Mouse (Mus musculus) liver (tissue): ENCODE results near the gene Etnppl.

Source experiments
- DNase-seq: peaks from one replicate; pipeline ENCODE4 v3.0.0-alpha.2; 2020; ENCODE audit warnings: mixed read lengths

The Etnppl gene

GRCm38 (mm10) chr3:130677671-130678460, 60.6 kb downstream of the Etnppl start:
- DNase-seq: no peak

GRCm38 (mm10) chr3:130681226-130681625, 64.0 kb downstream of the Etnppl start:
- no peak for DNase-seq

GRCm38 (mm10) chr3:130682183-130682582, 64.9 kb downstream of the Etnppl start:
- no peak for DNase-seq

GRCm38 (mm10) chr3:130683836-130684235, 66.6 kb downstream of the Etnppl start:
- no peak for DNase-seq

GRCm38 (mm10) chr3:130684276-130685013, 67.2 kb downstream of the Etnppl start:
- DNase-seq: no peak

- no peak for DNase-seq
Observed at GRCm38 (mm10) chr3:130685014-130685366, 67.7 kb downstream of the Etnppl start.

GRCm38 (mm10) chr3:130687051-130687450, 69.8 kb downstream of the Etnppl start:
- DNase-seq: no peak
